Mouse (Mus musculus): ENCODE measurements around the gene Cacna2d1. TPM values are rescaled to one million over a fixed set of nuclear protein-coding genes. Genes with fewer than 3 reads are reported as not detected.

Cacna2d1 gene
- polyA plus RNA-seq, 2 experiments = 25.0 to 26.0 TPM

DNA sequence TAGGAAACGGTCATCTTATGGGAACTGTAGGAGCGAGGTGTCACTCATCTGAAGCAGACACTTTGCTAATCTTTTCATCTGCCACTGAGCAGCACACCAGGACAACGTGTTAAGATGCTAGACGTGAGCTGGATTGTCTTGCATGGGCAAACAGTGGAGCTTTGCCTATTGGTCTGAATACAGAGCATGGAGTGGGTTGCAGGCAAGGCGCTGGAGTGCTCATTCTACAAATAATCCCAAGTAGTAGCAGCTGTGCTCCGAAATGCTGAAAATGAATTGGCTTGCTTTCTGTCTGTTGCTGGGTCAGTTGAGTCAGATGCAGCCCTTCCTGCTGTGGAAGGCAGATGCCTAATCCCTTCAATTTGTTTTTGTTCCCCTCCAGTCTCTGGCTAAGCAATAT is 330.9 kb downstream of the Cacna2d1 start:
- 81% methylated on average over 6 of the region's 6 CpGs for WGBS
- ATAC-seq (ENCODE audit: low FRiP score, low read depth) (no peak), DNase-seq (ENCODE audit: low spot score) (peak; percentile 4)
- H3K9ac ChIP-seq (ENCODE audit: low read depth, low read length, severe bottlenecking) = no peak overlapping the region
- no peaks in the 10 kb centered on the region for H3K9me3 ChIP-seq (ENCODE audit: control insufficient read depth, low read length)
- no peak overlapping the region for H3K4me2 ChIP-seq (replicated peaks; ENCODE audit: low read depth, low read length, severe bottlenecking)
- no peaks in the 10 kb centered on the region for H3K4me1 ChIP-seq (ENCODE audit: control insufficient read depth, insufficient read depth, low read length)
- 0 out of 2 replicates have a peak, but pooled peaks cover 2% of the 10 kb centered on the region for H3K36me3 ChIP-seq (ENCODE audit: control insufficient read depth, insufficient read depth, low read length)
- H3K27me3 ChIP-seq (ENCODE audit: control insufficient read depth, insufficient read depth, low read length) = no peaks in the 10 kb centered on the region
- no peak overlapping the region for H3K4me3 ChIP-seq (replicated peaks; ENCODE audit: low read length)
- H3K27ac ChIP-seq (replicated peaks; ENCODE audit: low read depth, low read length) = no peak overlapping the region
- no peak for TF ChIP-seq POLR2A (IDR thresholded peaks at IDR 0.05; ENCODE audit: borderline replicate concordance, extremely low read depth, insufficient read depth, insufficient read length)

DNA sequence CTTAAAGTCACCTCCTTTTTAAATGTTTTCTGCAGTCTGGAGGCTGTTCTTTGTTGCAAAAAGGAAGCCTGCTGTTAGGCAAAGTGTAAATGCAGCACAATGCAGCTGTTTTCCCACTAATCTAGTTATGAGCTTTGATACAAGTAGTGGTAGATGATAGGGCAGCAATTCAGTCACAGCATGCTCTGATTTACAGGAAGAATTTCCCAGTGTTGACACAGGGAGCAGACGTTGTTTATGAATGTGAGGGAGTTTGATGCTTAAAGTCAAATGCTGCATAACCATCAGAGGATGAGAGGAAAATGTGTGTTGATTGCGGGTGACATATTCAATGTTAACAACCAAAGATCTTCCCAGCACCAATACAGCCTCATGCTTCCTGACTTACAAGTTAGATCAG is 342.6 kb downstream of the Cacna2d1 start:
- TF ChIP-seq POLR2A (IDR thresholded peaks at IDR 0.05; ENCODE audit: borderline replicate concordance, extremely low read depth, insufficient read depth, insufficient read length) = no peak
- Histone ChIP-seq H3K9me3 (ENCODE audit: control insufficient read depth, low read length) (no peaks in the 10 kb centered on the region), H3K4me3 (replicated peaks; ENCODE audit: low read length) (no peak overlapping the region), H3K27me3 (ENCODE audit: control insufficient read depth, insufficient read depth, low read length) (no peaks in the 10 kb centered on the region), H3K4me1 (ENCODE audit: control insufficient read depth, insufficient read depth, low read length) (no peaks in the 10 kb centered on the region), H3K4me2 (replicated peaks; ENCODE audit: low read depth, low read length, severe bottlenecking) (no peak overlapping the region), H3K36me3 (ENCODE audit: control insufficient read depth, insufficient read depth, low read length) (no peaks in the 10 kb centered on the region; the same call in 1 of the 2 replicates), H3K9ac (ENCODE audit: low read depth, low read length, severe bottlenecking) (no peak overlapping the region), H3K27ac (replicated peaks; ENCODE audit: low read depth, low read length) (no peak overlapping the region)
- DNase-seq (ENCODE audit: low spot score) (no peak), ATAC-seq (ENCODE audit: low FRiP score, low read depth) (no peak)
- 72% methylated on average over 2 of the region's 2 CpGs for WGBS

DNA sequence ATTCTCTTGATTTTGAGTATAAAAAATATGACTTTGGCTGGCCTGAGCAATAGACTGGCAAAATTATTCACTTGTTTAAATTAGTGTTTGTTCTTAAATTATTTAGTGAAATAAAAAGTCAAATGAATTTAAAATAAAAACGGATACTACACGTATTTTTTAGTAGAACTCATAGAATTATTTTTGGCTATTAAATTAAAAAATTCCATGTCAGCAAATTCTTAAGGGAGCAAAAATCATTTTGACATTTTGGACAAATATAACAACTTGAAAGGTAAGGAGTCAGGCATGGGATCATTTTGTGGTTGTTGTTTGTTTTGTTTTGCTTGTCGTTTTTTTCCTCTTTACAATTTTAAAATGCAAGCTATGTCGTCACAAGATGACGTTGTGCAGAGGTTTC is 346.7 kb downstream of the Cacna2d1 start:
- Histone ChIP-seq H3K27ac (replicated peaks; ENCODE audit: low read depth, low read length) (no peak overlapping the region), H3K9me3 (ENCODE audit: control insufficient read depth, low read length) (no peaks in the 10 kb centered on the region), H3K4me3 (replicated peaks; ENCODE audit: low read length) (no peak overlapping the region), H3K4me2 (replicated peaks; ENCODE audit: low read depth, low read length, severe bottlenecking) (no peak overlapping the region), H3K27me3 (ENCODE audit: control insufficient read depth, insufficient read depth, low read length) (no peaks in the 10 kb centered on the region), H3K36me3 (ENCODE audit: control insufficient read depth, insufficient read depth, low read length) (no peaks in the 10 kb centered on the region; the same call in 1 of the 2 replicates), H3K4me1 (ENCODE audit: control insufficient read depth, insufficient read depth, low read length) (no peaks in the 10 kb centered on the region), H3K9ac (ENCODE audit: low read depth, low read length, severe bottlenecking) (no peak overlapping the region)
- ATAC-seq (ENCODE audit: low FRiP score, low read depth) (no peak), DNase-seq (ENCODE audit: low spot score) (no peak)
- 68% methylated on average over 5 of the region's 5 CpGs for WGBS
- TF ChIP-seq POLR2A (IDR thresholded peaks at IDR 0.05; ENCODE audit: borderline replicate concordance, extremely low read depth, insufficient read depth, insufficient read length) = no peak

DNA sequence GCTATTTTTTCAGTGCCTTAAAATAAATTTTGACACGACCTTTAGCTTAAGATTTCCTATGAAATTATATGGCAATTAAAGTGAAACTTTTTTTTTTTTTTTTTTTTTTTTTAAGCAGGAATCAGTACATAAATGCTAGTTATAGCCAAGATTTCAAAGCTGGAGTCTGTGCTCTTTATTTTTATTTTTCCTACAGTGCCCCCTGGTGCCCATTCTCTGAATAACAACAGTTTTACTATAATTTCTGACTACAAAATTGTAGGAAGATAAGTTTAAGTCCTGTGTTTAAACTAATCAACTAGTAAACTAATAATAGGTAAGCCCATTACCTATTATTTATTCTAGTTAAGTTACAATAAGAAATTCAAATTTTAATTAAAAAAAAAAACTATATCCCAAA is 358.7 kb downstream of the Cacna2d1 start:
- ATAC-seq (ENCODE audit: low FRiP score, low read depth) (0 out of 2 replicates have a peak, but pooled peaks have one; percentile 50), DNase-seq (ENCODE audit: low spot score) (peak; percentile 46)
- H3K27ac ChIP-seq (replicated peaks; ENCODE audit: low read depth, low read length) = no peak overlapping the region
- no peaks in the 10 kb centered on the region for H3K27me3 ChIP-seq (ENCODE audit: control insufficient read depth, insufficient read depth, low read length)
- H3K4me3 ChIP-seq (replicated peaks; ENCODE audit: low read length) = no peak overlapping the region
- no peaks in the 10 kb centered on the region for H3K9me3 ChIP-seq (ENCODE audit: control insufficient read depth, low read length)
- H3K4me2 ChIP-seq (replicated peaks; ENCODE audit: low read depth, low read length, severe bottlenecking) = no peak overlapping the region
- H3K36me3 ChIP-seq (ENCODE audit: control insufficient read depth, insufficient read depth, low read length) = no peaks in the 10 kb centered on the region
- no peak overlapping the region for H3K9ac ChIP-seq (ENCODE audit: low read depth, low read length, severe bottlenecking)
- H3K4me1 ChIP-seq (ENCODE audit: control insufficient read depth, insufficient read depth, low read length) = no peaks in the 10 kb centered on the region
- 12% methylated on average over 1 of the region's 1 CpGs for WGBS
- TF ChIP-seq POLR2A (IDR thresholded peaks at IDR 0.05; ENCODE audit: borderline replicate concordance, extremely low read depth, insufficient read depth, insufficient read length) = no peak

DNA sequence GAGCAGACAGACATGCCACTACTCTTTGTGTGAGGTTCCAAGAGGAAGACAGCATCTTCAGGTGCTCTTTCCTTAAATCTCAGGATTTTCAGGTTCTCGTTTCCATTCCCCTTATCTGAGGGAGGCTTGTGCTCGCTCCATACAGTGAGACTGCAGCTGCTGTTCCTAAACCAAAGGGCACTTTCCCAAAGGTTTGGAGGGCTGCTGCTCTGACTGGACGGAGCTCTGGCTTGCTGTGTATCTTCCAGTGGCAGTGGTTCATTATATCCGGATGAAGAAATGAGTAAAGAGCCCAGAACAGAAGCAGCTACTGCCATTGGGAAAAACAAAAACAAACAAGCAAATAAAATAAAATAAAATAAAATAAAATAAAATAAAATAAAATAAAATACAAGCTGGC is 359.3 kb downstream of the Cacna2d1 start:
- DNase-seq (ENCODE audit: low spot score) (no peak), ATAC-seq (ENCODE audit: low FRiP score, low read depth) (no peak)
- H3K4me1 ChIP-seq (ENCODE audit: control insufficient read depth, insufficient read depth, low read length) = no peaks in the 10 kb centered on the region
- H3K36me3 ChIP-seq (ENCODE audit: control insufficient read depth, insufficient read depth, low read length) = no peaks in the 10 kb centered on the region
- WGBS = 63% methylated on average over 4 of the region's 4 CpGs
- H3K4me3 ChIP-seq (replicated peaks; ENCODE audit: low read length) = no peak overlapping the region
- no peaks in the 10 kb centered on the region for H3K9me3 ChIP-seq (ENCODE audit: control insufficient read depth, low read length)
- H3K4me2 ChIP-seq (replicated peaks; ENCODE audit: low read depth, low read length, severe bottlenecking) = no peak overlapping the region
- no peaks in the 10 kb centered on the region for H3K27me3 ChIP-seq (ENCODE audit: control insufficient read depth, insufficient read depth, low read length)
- no peak overlapping the region for H3K27ac ChIP-seq (replicated peaks; ENCODE audit: low read depth, low read length)
- TF ChIP-seq POLR2A (IDR thresholded peaks at IDR 0.05; ENCODE audit: borderline replicate concordance, extremely low read depth, insufficient read depth, insufficient read length) = no peak
- no peak overlapping the region for H3K9ac ChIP-seq (ENCODE audit: low read depth, low read length, severe bottlenecking)

DNA sequence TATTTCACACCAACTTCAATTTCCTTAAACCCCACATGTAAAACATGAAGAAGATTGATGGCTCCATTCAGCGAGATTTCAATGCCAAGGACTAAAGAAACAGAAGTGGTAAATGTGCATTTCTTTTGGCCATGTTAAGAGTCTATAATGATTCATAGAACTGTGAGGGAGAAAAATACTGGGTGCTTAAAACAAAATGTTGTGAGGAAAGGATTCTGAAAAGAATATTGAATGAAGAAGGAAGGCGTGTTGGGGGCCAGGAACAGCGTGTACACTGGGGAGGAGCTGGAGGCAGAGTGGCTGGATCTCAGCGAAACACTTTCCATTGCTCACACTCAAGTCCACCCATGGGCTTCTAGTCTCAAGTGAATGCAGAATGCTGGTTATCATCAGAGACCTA is 360.2 kb downstream of the Cacna2d1 start:
- no peak overlapping the region for H3K4me2 ChIP-seq (replicated peaks; ENCODE audit: low read depth, low read length, severe bottlenecking)
- 76% methylated on average over 4 of the region's 4 CpGs for WGBS
- H3K4me3 ChIP-seq (replicated peaks; ENCODE audit: low read length) = no peak overlapping the region
- H3K27me3 ChIP-seq (ENCODE audit: control insufficient read depth, insufficient read depth, low read length) = no peaks in the 10 kb centered on the region
- H3K9me3 ChIP-seq (ENCODE audit: control insufficient read depth, low read length) = no peaks in the 10 kb centered on the region
- DNase-seq (ENCODE audit: low spot score) (no peak), ATAC-seq (ENCODE audit: low FRiP score, low read depth) (no peak)
- H3K36me3 ChIP-seq (ENCODE audit: control insufficient read depth, insufficient read depth, low read length) = no peaks in the 10 kb centered on the region
- H3K4me1 ChIP-seq (ENCODE audit: control insufficient read depth, insufficient read depth, low read length) = no peaks in the 10 kb centered on the region
- H3K9ac ChIP-seq (ENCODE audit: low read depth, low read length, severe bottlenecking) = no peak overlapping the region
- no peak for TF ChIP-seq POLR2A (IDR thresholded peaks at IDR 0.05; ENCODE audit: borderline replicate concordance, extremely low read depth, insufficient read depth, insufficient read length)
- H3K27ac ChIP-seq (replicated peaks; ENCODE audit: low read depth, low read length) = no peak overlapping the region

All from limb, embryonic 14.5 days (tissue).